Mouse (Mus musculus) macrophage (primary cell): ENCODE data around the gene Rnf13. TPM values are rescaled to one million over a fixed set of nuclear protein-coding genes. Genes with fewer than 3 reads are reported as not detected.

Source experiments
- polyA plus RNA-seq: library from polyadenylated mRNA; stranded (reverse); fragments of 250-400 nt; gene quantifications from 3 replicates; pipeline ENCODE4 v1.2.4, GENCODE M21; 2018; ENCODE audit warnings: inconsistent platforms

Rnf13 gene
- polyA plus RNA-seq, 1 experiment from 2014 or later: 225 TPM

Other genes with a start within 250 kb of the Rnf13 start
- gene Wwtr1, start 160.2 kb upstream of the Rnf13 start, polyA plus RNA-seq: not detected in 3 replicates
- 10.2 to 26.6 TPM (median 25.8 TPM) in 3 replicates for gene Commd2, start 84.3 kb upstream of the Rnf13 start, polyA plus RNA-seq
- gene Ankub1, start 43.3 kb upstream of the Rnf13 start, polyA plus RNA-seq: not detected in 3 replicates
- 1.5 to 4.7 TPM (median 3.5 TPM) in 3 replicates for gene Pfn2, start 112.0 kb downstream of the Rnf13 start, polyA plus RNA-seq